Mouse (Mus musculus) intestine, embryonic 14.5 days (tissue): ENCODE measurements around the gene Ubl3. TPM values are rescaled to one million over a fixed set of nuclear protein-coding genes. Genes with fewer than 3 reads are reported as not detected.

Source experiments
- ATAC-seq: fragments of 200-750 bp; cut with Nextera tagmentation; replicated peaks from 2 replicates; pipeline ENCODE4 v1.8.0; 2017; ENCODE audit warnings: low read depth, moderate number of reproducible peaks, moderate TSS enrichment, moderate library complexity; ENCODE audit not compliant: low FRiP score, low TSS enrichment
- DNase-seq: peaks from one replicate; pipeline ENCODE4 v3.0.0-alpha.2; 2018; ENCODE audit warnings: low spot score
- H3K27ac ChIP-seq: fragments of 300-500 bp; sonication (generic); 2 replicates; pipeline ENCODE4 v1.5.1; 2014; ENCODE audit warnings: low read depth, mild to moderate bottlenecking, control low read depth
- H3K27me3 ChIP-seq: fragments of 300-500 bp; sonication (generic); replicated peaks from 2 replicates; pipeline ENCODE4 v1.6.1; 2014; ENCODE audit warnings: low read length, control low read depth; ENCODE audit not compliant: control insufficient read depth, insufficient read depth
- H3K36me3 ChIP-seq: fragments of 300-500 bp; sonication (generic); 2 replicates; pipeline ENCODE4 v1.6.1; 2014; ENCODE audit warnings: low read length, control low read depth; ENCODE audit not compliant: control insufficient read depth, insufficient read depth
- H3K4me1 ChIP-seq: fragments of 300-500 bp; sonication (generic); replicated peaks from 2 replicates; pipeline ENCODE4 v1.6.1; 2014; ENCODE audit warnings: low read length, control low read depth, mixed read lengths; ENCODE audit not compliant: control insufficient read depth, insufficient read depth
- H3K4me2 ChIP-seq: fragments of 300-500 bp; sonication (generic); 2 replicates; pipeline ENCODE4 v1.6.1; 2014; ENCODE audit warnings: low read length
- H3K4me3 ChIP-seq: fragments of 300-500 bp; sonication (generic); 2 replicates; pipeline ENCODE4 v1.5.1; 2014; ENCODE audit warnings: low read depth, low read length, control low read depth, mixed read lengths
- H3K9ac ChIP-seq: fragments of 300-500 bp; sonication (generic); 2 replicates; pipeline ENCODE4 v1.6.1; 2014; ENCODE audit warnings: mild to moderate bottlenecking, low read length
- H3K9me3 ChIP-seq: fragments of 300-500 bp; sonication (generic); 2 replicates; pipeline ENCODE4 v1.6.1; 2016; ENCODE audit warnings: low read length, control low read depth; ENCODE audit not compliant: control insufficient read depth
- WGBS: fragments of 180-500 bp; shearing (Covaris S2); extraction: QIAGEN DNeasy Blood & Tissue Kit; methylation state at CpG from one replicate; pipeline ENCODE4 v1.1.7; 2014; 5-methylcytosine and 5-hydroxymethylcytosine counted together
- polyA plus RNA-seq: library from polyadenylated mRNA; unstranded; fragments of >200 nt; fragmentation: Nextera tagmentation; extraction: Ambion mirVana; gene quantifications from 2 replicates; pipeline ENCODE4 v1.2.1, GENCODE M21; 2014

Gene Ubl3
- 69.3 and 75.4 TPM in 2 replicates for polyA plus RNA-seq

DNA sequence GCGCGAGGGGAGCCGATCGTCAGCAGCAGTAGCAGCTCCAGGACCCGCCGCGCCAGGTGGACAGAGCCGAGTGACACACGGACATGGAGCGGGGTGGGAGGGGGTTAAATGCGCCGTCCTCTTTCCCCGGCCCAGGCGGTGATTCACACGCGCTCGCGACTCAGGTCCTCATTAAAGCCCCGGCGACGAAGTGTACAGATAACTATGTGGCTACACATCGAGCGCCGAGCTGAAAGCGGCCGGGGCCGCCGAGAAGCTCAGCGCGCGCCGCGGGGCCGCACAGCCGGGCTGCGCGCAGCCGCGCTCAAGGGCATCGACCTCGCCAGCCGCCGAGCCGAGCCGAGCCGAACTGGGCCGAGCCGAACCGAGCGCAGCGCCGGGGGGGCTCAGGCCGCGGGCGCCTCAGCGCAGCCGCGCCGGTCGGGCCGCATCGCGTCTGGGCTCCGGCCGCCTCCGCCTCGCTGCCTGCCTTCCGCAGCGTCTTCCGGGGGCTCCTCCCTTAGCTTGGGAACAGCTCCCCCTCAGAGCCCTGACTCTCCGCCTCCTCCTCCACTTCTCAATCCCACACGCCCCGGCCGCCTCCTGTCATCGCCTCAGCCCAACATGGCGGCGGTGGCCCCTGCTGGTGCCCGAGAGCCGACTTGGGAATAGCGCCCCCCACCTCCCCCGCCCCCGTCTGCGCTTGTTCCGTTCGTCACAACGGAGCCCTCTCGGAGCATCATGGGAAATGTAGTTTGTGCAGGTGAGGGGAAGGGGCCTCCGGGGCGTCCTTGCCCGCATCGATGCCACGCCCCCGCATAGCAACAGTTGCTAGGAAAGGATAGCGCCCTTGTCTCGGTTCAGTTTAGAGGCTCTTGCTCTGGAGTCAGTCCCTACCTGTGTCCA, at the start of gene Ubl3:
Ubl3 (minus strand) TSS at position 603 of the 885 bp plus-strand sequence.
- Histone ChIP-seq H3K4me3 (peak within 1 kb of the TSS; percentile 63), H3K27me3 (no peaks in the 10 kb centered on the region), H3K4me1 (peaks cover 32% of the 10 kb centered on the region), H3K4me2 (peak within 1 kb of the TSS; percentile 88), H3K9ac (peak within 1 kb of the TSS; percentile 67), H3K36me3 (no peaks in the 10 kb centered on the region), H3K27ac (peak within 1 kb of the TSS; percentile 98), H3K9me3 (no peaks in the 10 kb centered on the region)
- ATAC-seq: peak; percentile 95
- under 1% methylated on average over 78 of the region's 95 CpGs for WGBS
- peak; percentile 94 for DNase-seq

DNA sequence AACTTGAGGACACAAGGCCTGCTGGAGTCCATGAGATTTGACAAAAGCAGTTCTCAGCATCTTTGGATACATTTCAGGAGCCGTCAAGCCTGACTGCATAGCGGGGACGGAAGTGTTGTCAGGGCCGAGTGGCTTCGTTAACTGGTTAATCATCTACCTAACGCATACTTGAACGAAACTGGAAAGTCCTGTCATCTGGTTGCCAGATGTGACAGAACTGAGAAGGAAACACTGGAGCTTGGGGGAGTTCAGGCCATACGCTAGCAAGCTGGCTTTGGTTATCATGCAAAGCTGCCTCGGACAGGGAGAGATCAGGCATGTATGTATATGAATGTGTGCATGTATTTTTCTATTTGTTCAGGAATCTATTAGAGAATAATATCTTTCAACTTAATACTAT, 45.8 kb upstream of the Ubl3 start:
- 60% methylated on average over 9 of the region's 9 CpGs for WGBS
- no peaks in the 10 kb centered on the region for H3K27me3 ChIP-seq
- no peak for DNase-seq
- no peaks in the 10 kb centered on the region for H3K36me3 ChIP-seq
- H3K4me1 ChIP-seq: no peaks in the 10 kb centered on the region
- ATAC-seq: peak; percentile 64
- H3K9me3 ChIP-seq: no peaks in the 10 kb centered on the region
- no peak overlapping the region for H3K4me2 ChIP-seq
- H3K9ac ChIP-seq: no peak overlapping the region
- no peak overlapping the region for H3K27ac ChIP-seq
- no peak overlapping the region for H3K4me3 ChIP-seq

DNA sequence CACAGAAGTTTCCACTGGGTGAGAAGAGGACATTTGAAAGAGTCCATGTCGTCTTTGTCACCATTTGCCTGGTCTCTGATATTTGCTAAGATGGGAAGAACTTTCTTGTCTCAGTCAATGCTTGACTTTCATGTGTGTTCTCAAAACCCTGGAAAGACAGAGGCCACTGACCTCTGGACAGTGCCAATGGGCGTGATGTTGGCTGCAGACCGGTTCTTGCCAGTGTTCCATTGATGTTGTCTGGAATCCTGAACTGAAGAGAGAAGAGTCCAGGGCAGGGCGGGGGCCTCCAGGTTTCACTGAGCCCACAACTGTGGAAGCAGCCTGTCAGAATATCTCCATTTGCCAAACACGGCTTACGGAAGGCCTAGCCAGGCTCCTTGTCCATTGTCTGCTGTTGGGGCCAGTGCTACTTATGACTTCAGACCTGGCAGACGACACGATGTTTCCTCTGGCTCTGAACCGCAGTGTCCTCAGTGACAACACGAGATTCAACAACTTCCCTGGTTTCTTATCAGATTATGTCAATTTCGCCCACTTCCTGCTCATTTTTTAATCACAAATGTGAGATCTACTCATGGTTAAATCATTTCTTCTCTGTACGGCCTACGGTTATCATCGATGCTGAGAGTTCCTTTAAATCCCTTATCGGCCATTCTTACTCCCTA, 43.6 kb upstream of the Ubl3 start:
- no peak overlapping the region for H3K4me2 ChIP-seq
- no peaks in the 10 kb centered on the region for H3K9me3 ChIP-seq
- H3K27ac ChIP-seq: no peak overlapping the region
- no peak overlapping the region for H3K4me3 ChIP-seq
- H3K9ac ChIP-seq: no peak overlapping the region
- no peaks in the 10 kb centered on the region for H3K4me1 ChIP-seq
- no peak for ATAC-seq
- no peaks in the 10 kb centered on the region for H3K36me3 ChIP-seq
- no peaks in the 10 kb centered on the region for H3K27me3 ChIP-seq
- no peak for DNase-seq
- WGBS: 90% methylated on average over 15 of the region's 15 CpGs

DNA sequence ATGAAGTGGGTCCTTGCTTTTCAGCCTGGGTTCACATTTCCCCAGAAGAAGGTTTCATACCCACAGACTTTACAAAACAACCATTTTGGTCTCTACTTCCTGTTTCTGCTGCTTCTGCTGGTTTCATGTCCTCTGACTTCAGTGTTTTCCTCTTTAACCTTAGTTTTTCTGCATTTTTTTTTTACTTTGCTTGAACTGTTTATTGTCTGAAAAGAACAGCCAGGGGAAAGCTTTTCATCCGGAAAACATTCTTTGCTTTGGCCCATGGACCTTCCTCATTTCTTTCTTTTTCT, 42.8 kb upstream of the Ubl3 start:
- no peak for ATAC-seq
- H3K27ac ChIP-seq: no peak overlapping the region
- H3K9ac ChIP-seq: no peak overlapping the region

DNA sequence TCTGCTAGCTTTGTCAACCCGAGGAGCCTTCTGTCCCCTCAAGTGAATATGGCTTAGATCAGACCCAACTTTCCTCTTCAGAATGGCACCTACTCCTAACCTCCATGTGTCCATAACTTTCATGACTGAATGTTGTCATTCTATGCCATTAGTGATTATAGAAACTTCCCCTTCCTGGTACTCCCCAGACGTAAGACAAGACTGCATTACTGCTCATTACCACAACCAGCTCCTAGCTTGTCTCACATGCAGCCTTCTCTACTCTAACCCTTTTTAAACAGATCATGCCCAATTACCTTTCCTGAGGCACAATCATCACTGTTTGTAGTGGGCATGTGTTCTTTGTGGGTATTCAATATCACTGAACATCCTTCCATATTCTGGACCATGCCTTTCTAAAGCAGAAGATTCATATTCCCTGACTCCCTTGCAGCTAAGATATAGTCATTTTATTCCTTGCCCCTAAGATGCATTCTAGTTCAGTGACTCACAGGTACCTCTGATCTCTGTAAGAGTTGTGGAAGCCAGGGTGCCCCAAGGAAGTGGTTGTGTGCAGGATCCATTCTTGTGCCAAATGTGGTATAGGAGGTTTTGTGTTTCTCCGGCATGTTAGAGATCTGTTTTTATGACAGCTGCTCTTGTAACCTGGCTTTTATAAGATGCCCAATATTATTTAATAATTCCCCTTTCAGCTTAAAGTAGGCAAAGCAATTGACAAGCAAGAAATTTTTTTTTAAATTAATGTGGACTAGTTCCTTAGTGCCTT, 42.3 kb upstream of the Ubl3 start:
- Histone ChIP-seq H3K4me2 (no peak overlapping the region), H3K27me3 (no peaks in the 10 kb centered on the region), H3K9ac (no peak overlapping the region), H3K9me3 (no peaks in the 10 kb centered on the region), H3K4me1 (no peaks in the 10 kb centered on the region), H3K4me3 (no peak overlapping the region), H3K27ac (no peak overlapping the region), H3K36me3 (no peaks in the 10 kb centered on the region)
- WGBS: 88% methylated on average over 3 of the region's 3 CpGs
- DNase-seq (no peak), ATAC-seq (no peak)

More for the DNA sequence above, 42.8 kb upstream of the Ubl3 start:
- Histone ChIP-seq H3K9me3 (no peaks in the 10 kb centered on the region), H3K4me3 (no peak overlapping the region), H3K36me3 (no peaks in the 10 kb centered on the region), H3K4me1 (no peaks in the 10 kb centered on the region), H3K4me2 (no peak overlapping the region), H3K27me3 (no peaks in the 10 kb centered on the region)
- WGBS: 65% methylated on average over 1 of the region's 1 CpGs
- DNase-seq: no peak

DNA sequence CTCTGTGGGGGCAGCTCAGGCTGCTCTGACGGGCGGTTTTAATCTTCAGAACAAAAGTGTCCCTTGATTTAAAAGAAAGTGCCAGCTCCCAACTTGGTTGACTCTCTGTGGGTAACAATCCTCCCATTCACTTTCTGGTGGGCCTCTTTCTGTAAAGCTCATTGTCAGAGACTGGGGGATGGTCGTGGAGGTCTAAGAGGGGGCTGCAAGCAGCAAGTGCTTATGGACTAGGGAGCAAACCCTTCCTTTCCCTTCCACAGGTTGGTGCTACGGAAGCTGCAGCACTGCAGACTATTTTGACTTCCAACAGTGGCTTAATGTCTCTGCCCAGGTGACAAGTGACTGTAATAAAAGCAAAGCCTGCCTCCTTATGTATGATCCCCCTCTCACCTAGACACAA, 41.0 kb upstream of the Ubl3 start:
- no peak overlapping the region for H3K4me2 ChIP-seq
- no peak for DNase-seq
- no peak overlapping the region for H3K27ac ChIP-seq
- no peak overlapping the region for H3K9ac ChIP-seq
- WGBS: 53% methylated on average over 4 of the region's 4 CpGs
- H3K9me3 ChIP-seq: no peaks in the 10 kb centered on the region
- no peaks in the 10 kb centered on the region for H3K36me3 ChIP-seq
- no peak for ATAC-seq
- H3K4me3 ChIP-seq: no peak overlapping the region
- no peaks in the 10 kb centered on the region for H3K27me3 ChIP-seq
- H3K4me1 ChIP-seq: no peaks in the 10 kb centered on the region

DNA sequence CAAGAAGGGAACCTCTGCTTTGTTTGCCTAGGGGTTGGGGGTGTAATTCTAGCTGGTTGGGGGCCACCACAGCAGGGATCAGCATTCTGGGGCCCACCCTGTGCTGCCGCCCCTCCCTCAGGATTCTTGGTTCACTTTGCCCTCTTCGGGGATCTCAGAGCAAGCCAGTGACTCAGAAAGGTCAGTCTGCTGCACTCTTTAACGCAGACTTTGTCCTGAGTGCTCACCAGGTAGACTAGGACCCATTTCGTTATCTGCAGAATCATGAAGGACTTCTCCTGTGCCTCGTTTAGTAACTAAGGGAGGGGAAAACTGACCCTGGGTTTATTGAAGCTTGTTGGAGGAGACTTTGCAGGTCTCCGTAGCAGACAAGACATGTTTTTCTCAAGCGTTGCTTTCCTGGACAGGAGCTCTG, 38.9 kb upstream of the Ubl3 start:
- Histone ChIP-seq H3K4me2 (no peak overlapping the region), H3K9me3 (no peaks in the 10 kb centered on the region), H3K36me3 (no peaks in the 10 kb centered on the region), H3K27me3 (no peaks in the 10 kb centered on the region), H3K9ac (no peak overlapping the region), H3K27ac (no peak overlapping the region), H3K4me3 (no peak overlapping the region), H3K4me1 (no peaks in the 10 kb centered on the region)
- 33% methylated on average over 7 of the region's 7 CpGs for WGBS
- ATAC-seq (no peak), DNase-seq (no peak)

DNA sequence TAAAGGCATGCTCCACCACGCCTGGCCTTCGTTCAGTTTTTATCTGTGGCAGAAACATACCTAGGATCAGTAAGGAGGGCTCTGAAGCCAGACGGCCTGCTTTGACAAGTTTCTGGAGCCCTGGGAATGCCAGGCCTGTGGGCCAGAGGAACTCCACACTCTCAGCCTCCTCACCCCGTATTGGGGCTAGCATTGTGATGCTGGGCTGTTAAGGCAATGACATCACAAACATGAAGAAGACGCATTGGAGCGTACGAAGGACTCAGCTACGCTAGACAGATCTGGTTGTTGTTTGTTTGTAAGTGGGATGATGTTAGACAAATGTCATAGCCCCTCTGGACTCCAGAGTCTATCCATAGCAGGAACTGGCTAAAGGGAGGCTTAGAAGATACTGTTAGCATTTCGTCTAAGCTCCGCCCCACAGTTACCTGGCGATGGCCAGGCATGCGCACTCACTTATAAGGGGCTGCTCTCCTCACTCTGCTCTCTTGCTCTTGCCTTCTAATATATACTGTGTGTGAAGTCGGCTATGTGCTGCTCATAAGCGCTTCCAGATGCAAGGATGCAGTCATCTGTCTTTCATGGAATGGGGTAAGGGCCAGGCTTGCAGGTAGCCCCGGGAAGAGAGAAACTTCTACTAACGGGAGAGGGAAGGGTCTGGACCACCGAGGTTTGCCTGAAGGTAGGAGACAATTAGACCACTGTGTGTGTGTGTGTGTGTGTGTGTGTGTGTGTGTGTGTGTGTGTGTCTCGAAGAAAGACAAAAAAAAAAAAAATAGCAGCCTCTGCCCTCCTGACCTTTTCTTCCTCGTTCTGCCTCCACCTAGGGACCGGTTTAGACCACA, 38.2 kb upstream of the Ubl3 start:
- H3K4me2 ChIP-seq: no peak overlapping the region
- H3K4me3 ChIP-seq: no peak overlapping the region
- no peaks in the 10 kb centered on the region for H3K4me1 ChIP-seq
- no peak overlapping the region for H3K27ac ChIP-seq
- no peak; the same call in 1 of the 2 replicates for ATAC-seq
- WGBS: 53% methylated on average over 19 of the region's 20 CpGs
- no peaks in the 10 kb centered on the region for H3K9me3 ChIP-seq
- DNase-seq: no peak
- no peak overlapping the region for H3K9ac ChIP-seq
- H3K36me3 ChIP-seq: no peaks in the 10 kb centered on the region
- H3K27me3 ChIP-seq: no peaks in the 10 kb centered on the region
